Mouse (Mus musculus): ENCODE measurements at regions not wholly inside any gene's neighbourhood (a gene's known extent, or its start where the extent isn't known, plus 50 kb on each side); places are given as distances from the start of the nearest gene placed in this dataset.
"Not testable (repeated sequence)": the region's sequence is repeated elsewhere in the genome, so short reads cannot be mapped to it uniquely, and the experiment has no call there.

DNA sequence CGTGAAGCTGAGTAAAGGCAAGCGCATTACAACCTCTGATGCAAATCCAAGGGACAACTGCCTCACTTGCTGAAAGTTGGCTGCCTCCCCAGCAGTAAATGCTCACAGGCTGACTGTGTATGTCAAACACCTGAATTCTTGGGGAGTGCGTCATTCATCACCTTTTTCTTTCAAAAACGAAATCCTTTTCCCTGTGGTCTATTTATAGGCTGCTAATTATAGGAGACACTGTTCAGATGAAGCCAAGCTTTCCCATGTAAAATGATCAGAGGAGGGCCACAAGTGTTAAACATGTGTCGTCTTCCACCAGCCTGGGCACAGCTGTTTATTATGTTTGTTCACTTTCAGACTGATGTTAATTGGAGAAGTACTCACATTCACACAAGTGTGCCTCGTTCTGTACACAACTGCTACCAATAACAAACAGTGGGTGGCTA is 450.6 kb downstream of the Gm11232 start:
- no peaks in the 10 kb centered on the region for H3K4me1 ChIP-seq (ENCODE audit: insufficient read depth)
- H3K9ac ChIP-seq: no peak overlapping the region
- H3K27ac ChIP-seq (ENCODE audit: low read depth): no peak overlapping the region
- no peak for TF ChIP-seq CTCF (IDR thresholded peaks at IDR 0.05; ENCODE audit: low read depth)
- 29% methylated on average over 6 of the region's 6 CpGs for WGBS
- no peak overlapping the region for H3K4me3 ChIP-seq (ENCODE audit: low read depth, low read length)
- H3K27me3 ChIP-seq (ENCODE audit: insufficient read depth, low read length): no peaks in the 10 kb centered on the region
- ATAC-seq (ENCODE audit: insufficient read depth) (peak; percentile 63), DNase-seq (peak; percentile 56)
- H3K36me3 ChIP-seq (ENCODE audit: insufficient read depth): no peaks in the 10 kb centered on the region
- no peaks in the 10 kb centered on the region for H3K9me3 ChIP-seq (ENCODE audit: low read depth, low read length)
- H3K4me2 ChIP-seq: no peak overlapping the region

DNA sequence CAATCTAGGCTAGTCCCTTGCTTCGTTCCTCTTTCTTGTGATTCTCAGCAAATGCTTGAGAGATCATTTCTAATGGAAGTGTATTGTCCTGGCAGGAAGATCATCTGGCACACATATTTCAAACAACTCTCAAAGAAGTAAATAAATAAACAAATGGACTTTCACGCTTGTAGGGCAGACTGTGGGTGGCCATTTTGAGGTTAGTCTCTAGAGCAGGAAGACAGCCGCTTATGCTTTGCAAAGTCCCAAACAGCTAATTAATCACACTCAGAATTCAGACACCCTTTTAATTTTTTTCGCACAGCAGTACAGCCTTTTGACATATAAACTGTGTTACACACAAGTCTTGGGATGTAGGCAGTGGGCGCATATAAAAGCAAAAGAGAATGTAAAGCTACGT is 451.1 kb downstream of the Gm11232 start:
- Histone ChIP-seq H3K4me1 (ENCODE audit: insufficient read depth) (no peaks in the 10 kb centered on the region), H3K4me3 (ENCODE audit: low read depth, low read length) (no peak overlapping the region), H3K27me3 (ENCODE audit: insufficient read depth, low read length) (no peaks in the 10 kb centered on the region), H3K4me2 (no peak overlapping the region), H3K9me3 (ENCODE audit: low read depth, low read length) (no peaks in the 10 kb centered on the region), H3K36me3 (ENCODE audit: insufficient read depth) (no peaks in the 10 kb centered on the region), H3K9ac (no peak overlapping the region), H3K27ac (ENCODE audit: low read depth) (no peak overlapping the region)
- 34% methylated on average over 6 of the region's 6 CpGs for WGBS
- DNase-seq (peak; percentile 86), ATAC-seq (ENCODE audit: insufficient read depth) (peak; percentile 94)
- TF ChIP-seq CTCF (IDR thresholded peaks at IDR 0.05; ENCODE audit: low read depth): no peak

DNA sequence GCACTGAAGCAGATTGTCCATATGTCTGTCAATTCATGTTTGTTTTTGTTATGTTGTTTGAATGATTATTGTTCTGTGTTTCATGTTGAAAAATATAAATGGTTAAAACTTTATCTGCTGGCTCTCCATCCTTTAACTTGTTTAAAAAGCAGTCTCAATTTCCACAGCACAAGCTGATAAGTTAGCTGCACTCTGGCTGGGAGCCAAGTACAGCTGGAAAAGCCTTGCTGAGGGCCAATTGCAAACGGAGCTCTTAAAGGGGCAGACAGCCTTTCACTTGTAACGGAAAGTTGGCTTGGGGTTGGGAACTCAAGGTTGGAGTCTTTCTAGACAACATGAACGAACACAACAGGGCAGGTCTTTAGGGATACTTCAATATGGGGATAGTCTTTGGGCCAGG is 462.0 kb downstream of the Gm11232 start:
- not testable (repeated sequence) for H3K9ac ChIP-seq; H3K9me3 ChIP-seq (ENCODE audit: low read depth, low read length); H3K27me3 ChIP-seq (ENCODE audit: insufficient read depth, low read length); ATAC-seq (ENCODE audit: insufficient read depth); H3K4me2 ChIP-seq; H3K4me3 ChIP-seq (ENCODE audit: low read depth, low read length); H3K27ac ChIP-seq (ENCODE audit: low read depth); H3K36me3 ChIP-seq (ENCODE audit: insufficient read depth); H3K4me1 ChIP-seq (ENCODE audit: insufficient read depth)
- DNase-seq: peak; percentile 43
- 58% methylated on average over 3 of the region's 3 CpGs for WGBS

DNA sequence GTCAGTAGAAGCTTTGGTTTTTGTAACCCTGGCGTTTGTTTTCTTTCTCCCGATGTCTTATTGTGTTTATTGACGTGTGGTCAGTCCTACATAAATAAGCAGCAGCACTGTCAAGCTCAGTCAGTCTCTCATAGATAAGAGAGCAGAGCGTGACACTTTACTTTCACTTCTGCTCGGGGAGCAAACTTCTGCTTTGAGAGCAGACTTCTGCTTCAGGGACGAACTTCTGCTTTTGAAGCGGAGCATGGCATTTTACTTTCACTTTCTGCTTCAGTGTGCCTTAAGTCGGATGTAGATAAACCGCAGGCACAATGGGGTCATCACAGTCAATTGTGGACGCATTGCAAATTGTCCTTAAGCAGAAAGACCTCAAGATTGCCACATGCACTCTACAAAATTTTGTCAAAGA is 466.0 kb downstream of the Gm11232 start:
- 0 out of 2 replicates have a peak overlapping the region, but pooled peaks have one; percentile 9 for H3K4me3 ChIP-seq (ENCODE audit: low read depth, low read length)

DNA sequence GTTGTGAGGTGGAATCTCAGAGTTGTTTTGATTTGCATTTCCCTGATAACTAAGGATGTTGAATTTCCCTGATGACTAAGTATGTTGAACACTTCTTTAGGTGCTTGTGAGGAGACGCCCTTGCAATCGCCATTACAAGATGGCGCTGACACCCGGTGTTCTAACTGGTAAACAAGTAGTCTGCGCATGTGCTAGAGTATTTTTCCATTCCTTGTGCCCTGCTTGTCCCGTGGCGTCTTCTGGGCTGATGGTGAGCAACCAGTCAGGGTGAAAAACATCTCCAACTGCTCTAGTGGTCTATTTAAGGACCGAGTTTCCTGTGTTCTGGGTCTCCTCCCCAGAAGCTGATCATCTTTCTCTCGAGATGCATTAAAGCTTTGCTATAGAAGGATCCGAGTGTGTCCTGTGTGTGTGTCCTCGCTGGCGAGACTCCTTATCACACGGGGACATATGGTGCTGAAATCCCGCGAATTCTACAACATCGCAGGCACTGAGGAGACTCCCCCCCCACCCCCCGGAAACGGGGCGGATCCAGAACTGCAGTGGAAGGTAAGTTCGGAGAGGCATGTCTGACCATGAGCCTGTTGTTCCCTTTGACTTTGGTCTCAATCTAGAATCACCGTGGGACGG is 466.5 kb downstream of the Gm11232 start:
- H3K27ac ChIP-seq (ENCODE audit: low read depth); H3K4me2 ChIP-seq; H3K9ac ChIP-seq; ATAC-seq (ENCODE audit: insufficient read depth); H3K9me3 ChIP-seq (ENCODE audit: low read depth, low read length); H3K4me1 ChIP-seq (ENCODE audit: insufficient read depth); H3K36me3 ChIP-seq (ENCODE audit: insufficient read depth); DNase-seq; H3K27me3 ChIP-seq (ENCODE audit: insufficient read depth, low read length): not testable (repeated sequence)
- 90% methylated on average over 22 of the region's 22 CpGs for WGBS
- H3K4me3 ChIP-seq (ENCODE audit: low read depth, low read length): 0 out of 2 replicates have a peak overlapping the region, but pooled peaks have one; percentile 9

More for the DNA sequence above, 466.0 kb downstream of the Gm11232 start:
- TF ChIP-seq CTCF (IDR thresholded peaks at IDR 0.05; ENCODE audit: low read depth): no peak
- H3K4me2 ChIP-seq: no peak overlapping the region
- ATAC-seq (ENCODE audit: insufficient read depth): no peak
- no peaks in the 10 kb centered on the region for H3K36me3 ChIP-seq (ENCODE audit: insufficient read depth)
- DNase-seq: peak; percentile 20
- no peak overlapping the region for H3K27ac ChIP-seq (ENCODE audit: low read depth)
- H3K4me1 ChIP-seq (ENCODE audit: insufficient read depth): no peaks in the 10 kb centered on the region
- 70% methylated on average over 10 of the region's 10 CpGs for WGBS
- peaks cover 6% of the 10 kb centered on the region; the same call in 1 of the 2 replicates for H3K9me3 ChIP-seq (ENCODE audit: low read depth, low read length)
- no peaks in the 10 kb centered on the region for H3K27me3 ChIP-seq (ENCODE audit: insufficient read depth, low read length)
- H3K9ac ChIP-seq: no peak overlapping the region

DNA sequence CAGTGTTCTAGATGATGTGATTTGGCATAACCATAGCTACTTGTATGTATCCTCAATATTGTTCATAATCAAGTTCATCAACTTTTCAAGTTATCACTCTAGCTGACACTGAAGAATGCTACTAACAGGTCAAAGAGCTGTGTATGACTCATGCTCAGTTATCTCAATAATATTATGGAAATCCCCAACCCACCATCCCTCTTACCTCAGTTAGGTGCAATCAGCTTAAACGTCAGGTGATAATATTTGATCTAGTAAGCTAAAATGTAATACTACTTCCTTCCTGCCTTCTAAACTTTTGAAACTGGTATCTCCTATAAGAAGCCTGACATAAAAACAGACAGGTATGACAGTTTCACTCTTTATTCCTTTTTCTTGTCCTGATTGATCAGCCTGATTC is 474.6 kb downstream of the Gm11232 start:
- Histone ChIP-seq H3K27me3 (ENCODE audit: insufficient read depth, low read length) (no peaks in the 10 kb centered on the region), H3K9me3 (ENCODE audit: low read depth, low read length) (peaks cover 3% of the 10 kb centered on the region; the same call in 1 of the 2 replicates), H3K4me3 (ENCODE audit: low read depth, low read length) (no peak overlapping the region), H3K36me3 (ENCODE audit: insufficient read depth) (no peaks in the 10 kb centered on the region), H3K4me2 (no peak overlapping the region), H3K4me1 (ENCODE audit: insufficient read depth) (no peaks in the 10 kb centered on the region), H3K27ac (ENCODE audit: low read depth) (no peak overlapping the region), H3K9ac (no peak overlapping the region)
- TF ChIP-seq CTCF (IDR thresholded peaks at IDR 0.05; ENCODE audit: low read depth): no peak
- DNase-seq (no peak), ATAC-seq (ENCODE audit: insufficient read depth) (no peak)
- WGBS: 76% methylated on average over 1 of the region's 1 CpGs

DNA sequence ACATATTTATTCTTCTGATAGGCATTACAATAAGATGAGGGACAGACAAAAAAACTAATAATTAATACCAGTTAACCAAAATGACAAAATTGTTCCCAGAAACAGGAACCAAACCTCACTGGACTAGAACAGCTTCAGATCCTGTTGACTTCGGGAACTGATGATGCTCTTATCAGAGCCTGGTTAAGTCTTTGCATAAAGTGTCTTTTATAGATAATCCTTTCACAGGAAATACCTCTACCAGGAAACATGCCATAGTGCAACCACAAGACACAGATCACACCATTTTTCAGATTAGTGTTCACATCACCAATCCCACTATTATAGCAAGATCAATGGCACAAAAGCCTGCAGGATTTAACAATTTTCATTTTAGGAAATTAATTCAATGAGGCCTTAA is 478.1 kb downstream of the Gm11232 start:
- no peak overlapping the region for H3K4me2 ChIP-seq
- H3K36me3 ChIP-seq (ENCODE audit: insufficient read depth): no peaks in the 10 kb centered on the region
- no peak overlapping the region for H3K9ac ChIP-seq
- H3K27ac ChIP-seq (ENCODE audit: low read depth): no peak overlapping the region
- no peaks in the 10 kb centered on the region for H3K4me1 ChIP-seq (ENCODE audit: insufficient read depth)
- H3K4me3 ChIP-seq (ENCODE audit: low read depth, low read length): no peak overlapping the region
- H3K27me3 ChIP-seq (ENCODE audit: insufficient read depth, low read length): no peaks in the 10 kb centered on the region
- WGBS: 45% methylated on average over 1 of the region's 1 CpGs
- DNase-seq (no peak), ATAC-seq (ENCODE audit: insufficient read depth) (no peak)
- no peaks in the 10 kb centered on the region for H3K9me3 ChIP-seq (ENCODE audit: low read depth, low read length)
- no peak for TF ChIP-seq CTCF (IDR thresholded peaks at IDR 0.05; ENCODE audit: low read depth)

Data from lung, embryonic 14.5 days (tissue).